Mouse (Mus musculus) right cerebral cortex, adult 18-20 months (tissue): Measurements from ENCODE around the gene Ptafr.
A peak's percentile ranks its signal among the peaks of the same experiment; 100 is the strongest.
"Not testable (repeated sequence)": the region's sequence is repeated elsewhere in the genome, so short reads cannot be mapped to it uniquely, and the experiment has no call there.

Source experiments
- DNase-seq: peaks from one replicate; pipeline ENCODE4 v3.0.0; 2022; ENCODE audit warnings: mixed read lengths

The Ptafr gene

DNA sequence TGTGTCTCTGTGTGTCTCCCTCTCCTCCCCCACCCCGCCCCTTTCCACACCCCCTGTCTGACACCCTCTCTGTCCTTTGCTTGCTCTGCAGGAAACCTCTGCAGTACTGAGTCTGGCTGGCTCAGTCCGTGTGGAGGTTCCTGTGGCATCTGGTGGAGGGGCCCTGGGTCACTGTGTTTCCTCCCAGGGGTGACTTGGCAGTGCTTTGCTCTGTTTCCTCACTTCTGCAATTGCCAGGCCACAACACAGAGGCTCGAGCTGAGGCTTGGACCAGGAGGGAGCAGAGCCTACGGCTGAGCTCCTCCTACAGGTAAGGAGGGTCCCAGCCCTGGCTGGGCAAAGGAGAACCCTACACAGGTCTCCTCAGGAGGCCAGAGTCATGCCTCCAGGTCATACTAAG lies at the start of gene Ptafr:
Gene Ptafr (plus strand): TSS at position 103 of the 400 bp plus-strand sequence.
- no peak for DNase-seq

- DNase-seq, result peak; percentile 77
Observed at GRCm38 (mm10) chr4:132514555-132515135, 49.2 kb upstream of the Ptafr start.

DNA sequence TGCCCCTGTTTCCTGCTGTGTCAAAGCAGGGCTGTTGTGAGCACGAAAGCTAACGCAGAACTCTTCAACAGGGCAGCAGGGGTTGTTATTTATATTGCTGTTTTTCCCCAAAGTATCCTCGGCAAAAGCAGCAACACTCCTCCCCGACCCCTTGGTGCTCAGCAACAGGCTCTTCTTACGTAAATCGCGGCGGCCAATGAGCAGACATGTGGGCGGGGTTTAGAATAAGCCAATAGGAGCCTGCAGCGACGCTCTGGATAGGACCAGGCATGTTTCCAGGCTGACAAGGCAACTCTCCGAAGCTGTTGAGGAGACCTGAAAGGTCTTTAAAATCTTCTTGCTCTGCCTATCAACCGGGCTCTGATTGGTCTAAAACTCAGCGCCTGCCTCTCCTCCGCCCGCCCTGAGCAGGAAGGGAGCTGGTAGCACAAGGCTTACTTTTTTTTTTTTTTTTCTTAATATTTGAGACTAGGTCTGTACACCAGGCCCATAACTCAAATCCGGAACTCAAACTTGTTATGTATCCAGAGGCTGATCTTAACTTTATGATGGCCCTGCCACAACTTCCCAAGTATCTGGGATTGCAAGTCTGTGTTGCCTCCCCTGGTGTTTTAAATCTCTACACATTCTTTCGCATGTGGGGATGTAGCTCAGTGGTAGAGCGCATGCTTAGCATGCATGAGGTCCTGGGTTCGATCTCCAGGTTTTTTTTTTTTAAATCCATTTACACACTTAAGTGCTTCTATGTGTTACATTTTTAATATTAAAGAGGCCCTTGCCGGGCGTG lies 48.3 kb upstream of the Ptafr start:
- peak; percentile 94 for DNase-seq

DNA sequence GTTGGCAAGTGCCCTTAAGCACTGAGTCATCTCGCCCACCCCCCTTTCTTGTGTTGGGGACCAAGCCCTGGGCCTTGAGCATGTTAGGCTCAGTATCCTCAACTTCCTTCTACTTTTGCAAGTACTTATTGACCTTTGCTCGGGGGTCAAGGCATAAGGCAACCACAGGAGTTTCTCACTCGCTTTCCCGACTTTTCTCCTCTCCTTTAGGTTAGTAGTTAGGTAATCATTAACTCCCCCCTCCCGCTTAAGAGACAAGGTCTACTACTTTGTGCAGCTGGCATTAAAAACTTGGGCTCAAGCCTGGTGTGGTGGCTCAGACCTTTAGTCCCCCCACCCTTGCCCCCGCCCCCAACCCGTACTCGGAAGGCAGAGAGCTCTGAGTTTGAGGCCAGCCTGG lies 45.8 kb upstream of the Ptafr start:
- DNase-seq, result no peak

DNA sequence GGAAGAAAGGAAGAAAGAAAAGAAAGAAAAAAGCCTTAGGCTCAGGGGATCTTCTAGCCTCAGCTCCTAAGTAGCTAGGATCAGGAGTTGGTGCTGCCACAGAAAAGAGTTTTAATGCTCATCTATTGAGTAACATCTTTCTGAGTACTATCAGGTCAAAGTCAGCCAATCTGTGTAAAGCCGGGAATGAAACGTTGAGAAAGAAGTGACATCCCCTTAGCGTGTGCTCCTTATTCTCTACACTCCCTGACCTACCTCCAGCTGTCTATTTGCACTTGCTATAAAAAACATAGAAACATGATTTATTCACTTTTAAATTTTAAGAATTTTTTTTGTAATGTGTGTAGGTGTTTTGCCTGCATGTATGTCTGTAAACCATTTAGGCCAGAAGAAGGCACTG lies 44.7 kb upstream of the Ptafr start:
- no peak for DNase-seq

DNA sequence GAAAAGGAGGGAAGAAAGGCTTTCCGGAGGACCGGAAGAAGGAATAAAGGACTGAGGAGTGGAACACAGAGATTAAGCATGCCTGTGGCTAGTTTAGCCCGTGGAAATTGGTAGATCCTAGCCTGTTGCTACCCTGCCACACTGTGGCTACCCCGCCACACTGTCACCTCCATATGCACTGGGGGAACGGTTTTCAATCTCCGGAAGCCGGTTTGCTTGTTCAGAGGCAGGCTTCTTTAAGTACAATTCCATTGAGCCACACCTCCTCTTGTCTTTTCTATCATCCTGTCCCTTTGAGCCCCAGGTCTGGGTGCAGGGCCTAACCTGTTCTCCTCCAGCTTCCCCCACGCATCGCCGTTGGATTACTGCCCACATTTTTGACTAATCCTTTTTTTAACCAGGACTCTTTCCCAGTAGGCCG lies 39.5 kb upstream of the Ptafr start:
- DNase-seq, result no peak

GRCm38 (mm10) chr4:132524808-132525207 lies 39.1 kb upstream of the Ptafr start:
- DNase-seq, result no peak

GRCm38 (mm10) chr4:132526678-132527077 lies 37.2 kb upstream of the Ptafr start:
- DNase-seq, result no peak

DNA sequence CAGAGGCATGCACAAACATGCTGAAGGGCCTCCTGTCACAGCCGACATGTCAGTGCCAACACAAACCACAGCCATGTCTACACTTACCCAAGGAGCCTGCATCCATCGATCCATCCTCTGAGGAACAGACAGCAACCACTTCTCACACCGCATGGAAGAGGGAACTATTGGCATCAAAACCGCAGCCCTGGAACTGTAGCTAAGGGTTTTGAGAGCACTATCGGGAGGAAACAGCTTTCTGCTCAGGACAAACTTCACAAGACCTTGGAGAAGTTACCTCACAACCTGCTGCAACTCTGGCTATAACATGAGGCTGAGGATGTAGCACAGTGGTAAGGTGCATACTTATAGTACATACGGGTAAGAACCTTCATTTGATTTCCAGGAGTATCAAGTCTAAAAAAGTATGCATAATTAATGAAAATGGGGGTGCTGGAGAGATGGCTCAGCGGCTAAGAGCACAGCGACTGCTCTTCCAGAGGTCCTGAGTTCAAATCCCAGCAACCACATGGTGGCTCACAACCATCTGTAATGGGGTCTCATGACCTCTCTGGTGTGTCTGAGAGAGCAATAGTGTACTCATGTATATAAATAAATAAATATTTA lies 35.8 kb upstream of the Ptafr start:
- DNase-seq, result no peak

DNA sequence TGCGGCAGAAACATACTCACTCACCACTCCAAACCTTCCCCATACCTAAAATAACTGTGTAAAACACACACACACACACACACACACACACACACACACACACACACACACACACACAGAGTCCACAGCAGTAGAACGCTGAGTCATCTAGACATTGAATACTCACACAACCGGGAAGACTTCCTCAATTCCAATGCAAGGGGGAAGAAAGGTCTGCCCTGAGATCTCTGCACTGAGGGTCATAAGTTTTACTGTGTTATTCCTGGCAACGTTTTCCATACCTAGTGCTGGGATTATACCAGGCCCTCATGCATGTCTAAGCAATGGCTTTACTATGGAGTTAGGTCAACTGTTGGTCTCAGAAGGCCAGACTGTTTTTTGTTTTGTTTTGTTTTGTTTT lies 34.5 kb upstream of the Ptafr start:
- DNase-seq, result no peak

GRCm38 (mm10) chr4:132530033-132530804 lies 33.6 kb upstream of the Ptafr start:
- no peak for DNase-seq

DNA sequence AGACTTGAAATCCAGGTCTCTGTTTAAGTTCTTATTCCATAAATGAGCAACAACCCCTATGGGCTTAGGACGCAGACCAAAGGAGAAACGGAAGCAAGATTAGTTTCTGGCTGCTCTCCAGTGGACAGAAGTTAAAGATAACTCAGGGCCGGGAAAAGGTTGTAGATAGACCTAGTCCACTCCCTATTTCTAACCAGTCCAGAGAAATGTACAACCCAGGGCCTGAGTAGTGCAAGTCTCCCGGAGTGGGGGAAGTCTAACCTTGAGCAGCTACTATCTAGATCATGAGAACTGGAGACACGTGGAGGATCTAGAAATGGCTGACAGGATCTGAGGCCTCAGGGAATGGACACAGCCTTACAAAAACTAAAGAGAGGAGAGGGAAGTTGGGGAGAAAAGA lies 31.4 kb upstream of the Ptafr start:
- no peak for DNase-seq

GRCm38 (mm10) chr4:132532981-132533916 lies 30.6 kb upstream of the Ptafr start, which contains the start of gene Atpif1:
Gene Atpif1 (minus strand): TSS chr4:132533659.
- peak; percentile 92 for DNase-seq

DNA sequence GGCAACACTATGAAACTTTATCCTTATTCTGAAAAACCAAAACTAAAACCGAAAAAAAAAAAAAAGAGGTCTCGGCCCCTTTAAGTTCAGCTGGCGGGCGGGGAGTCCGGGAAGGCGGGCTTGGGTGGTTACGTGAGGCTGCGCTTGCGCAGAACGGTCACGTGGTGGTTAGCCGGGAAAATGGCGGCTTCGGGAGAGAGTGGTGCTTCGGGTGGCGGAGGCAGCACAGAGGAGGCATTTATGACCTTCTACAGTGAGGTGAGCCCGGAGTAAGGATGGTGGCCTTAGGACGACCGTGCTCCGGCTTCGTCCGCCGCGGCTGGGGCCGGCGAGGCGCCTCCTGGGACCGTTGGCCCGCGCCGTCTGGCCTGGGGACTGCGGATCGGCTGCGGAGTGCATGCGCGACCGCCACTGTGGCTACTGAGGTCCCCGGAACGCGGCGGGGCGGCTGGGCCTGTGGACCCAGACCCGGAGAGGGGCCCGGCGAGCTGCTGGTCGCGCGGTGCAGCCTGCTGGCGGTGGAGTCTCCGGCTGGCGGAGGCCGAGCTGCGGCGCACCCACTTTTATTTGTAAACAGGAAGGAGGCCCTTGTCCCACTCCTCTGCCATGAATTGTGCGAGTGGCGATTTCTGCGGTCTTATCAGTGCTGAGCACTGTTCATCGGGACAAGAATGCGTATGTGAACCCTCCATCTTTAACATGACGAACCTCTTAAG lies 28.3 kb upstream of the Ptafr start, which contains the start of gene Dnajc8:
Gene Dnajc8 (plus strand): TSS at position 145 of the 716 bp plus-strand sequence.
- peak; percentile 95 for DNase-seq

DNA sequence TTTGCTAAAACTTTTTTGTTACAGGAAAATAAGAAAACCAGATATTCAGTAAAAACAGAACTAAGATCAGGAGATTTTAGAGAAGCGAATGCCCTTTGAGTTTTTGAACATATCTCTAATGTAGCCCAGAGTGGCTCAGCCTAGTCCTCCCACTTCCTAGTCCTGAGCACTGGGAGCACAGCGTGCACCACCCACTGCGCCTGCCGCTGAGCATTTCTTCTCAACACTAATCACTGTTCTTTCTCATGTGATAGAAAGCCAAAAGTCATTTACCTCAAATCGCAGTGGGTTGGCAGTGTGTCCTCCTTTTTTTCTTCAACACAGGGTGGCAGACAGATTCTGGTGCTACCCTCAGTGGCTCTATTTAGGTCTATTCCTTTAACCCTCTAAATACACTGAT lies 24.4 kb upstream of the Ptafr start:
- peak; percentile 50 for DNase-seq

DNA sequence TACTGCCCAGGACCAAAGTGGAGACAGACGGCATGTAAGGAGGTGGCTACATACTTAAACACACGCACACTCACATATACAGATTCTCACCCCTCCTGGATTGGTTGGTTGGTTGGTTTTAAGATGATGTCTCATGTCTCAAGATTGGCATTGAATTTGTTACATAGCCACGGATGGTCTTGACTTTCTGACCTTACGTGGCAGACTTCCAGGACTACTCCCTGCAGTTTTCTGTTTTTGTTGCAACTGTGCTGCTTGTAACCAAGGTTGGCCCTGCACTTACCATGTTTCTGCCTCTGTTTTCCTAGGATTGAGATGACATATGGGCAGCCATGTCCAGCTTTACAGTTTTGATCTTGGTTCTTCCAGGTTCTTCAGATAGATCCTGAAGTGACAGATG lies 22.5 kb upstream of the Ptafr start:
- no peak for DNase-seq

DNA sequence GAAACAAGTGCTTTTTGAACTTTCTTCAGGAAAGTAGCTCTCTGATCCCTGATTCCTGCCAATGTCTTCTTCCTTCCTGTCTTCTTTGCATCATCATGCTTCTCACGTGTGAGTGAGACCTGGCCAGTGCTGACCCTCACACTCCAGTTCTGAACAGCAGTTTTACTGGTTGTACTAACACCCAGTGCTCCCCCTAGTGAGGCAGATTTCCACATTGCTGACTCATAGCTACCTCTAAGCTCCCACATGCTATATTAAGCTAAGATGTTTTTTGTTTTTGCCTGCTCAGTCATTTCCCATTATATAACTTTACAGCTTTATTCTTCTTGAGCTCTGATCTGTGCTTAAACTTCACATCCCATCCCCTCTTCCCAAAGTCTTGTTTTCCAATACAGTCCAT lies 21.1 kb upstream of the Ptafr start:
- DNase-seq, result peak; percentile 59

DNA sequence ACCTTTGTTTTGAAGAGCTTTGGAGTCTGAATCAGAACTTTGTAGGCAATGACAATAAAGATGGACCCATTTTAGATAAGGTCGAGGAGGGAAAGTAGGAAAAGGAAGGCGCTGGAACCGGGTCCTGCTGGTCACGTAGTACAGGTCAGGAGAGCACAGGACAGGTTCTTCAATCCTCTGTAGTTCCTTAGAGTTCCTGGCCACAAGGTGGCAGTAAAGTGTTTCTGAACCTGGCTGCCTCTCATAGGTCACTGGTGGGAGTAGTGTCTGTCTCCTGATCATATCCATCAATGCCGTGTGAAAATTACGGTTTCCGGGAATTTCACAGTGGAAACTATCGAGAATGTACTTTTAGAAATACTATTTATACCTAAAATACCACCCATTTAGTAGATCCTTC lies 18.0 kb upstream of the Ptafr start:
- peak; percentile 60 for DNase-seq

DNA sequence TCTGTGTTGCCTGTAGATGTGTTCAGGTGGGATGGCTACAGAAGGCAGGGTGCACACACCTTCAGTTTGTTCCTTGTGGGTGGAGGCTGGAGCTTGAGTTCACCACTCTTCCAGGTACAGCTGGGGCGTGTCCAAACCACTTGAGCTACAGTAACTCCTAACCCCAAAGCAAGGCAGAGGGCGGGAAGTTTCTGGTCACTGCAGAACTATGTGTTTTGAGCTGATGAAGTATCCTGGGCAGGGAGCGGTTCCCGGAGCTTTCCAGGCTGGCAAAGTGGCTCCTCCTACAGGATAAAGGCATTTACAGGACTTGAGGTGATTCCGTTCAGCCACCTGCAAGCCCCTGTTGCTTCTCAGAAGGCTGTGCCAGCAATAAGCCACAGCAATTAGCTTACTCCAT lies 9.6 kb upstream of the Ptafr start:
- DNase-seq, result no peak

DNA sequence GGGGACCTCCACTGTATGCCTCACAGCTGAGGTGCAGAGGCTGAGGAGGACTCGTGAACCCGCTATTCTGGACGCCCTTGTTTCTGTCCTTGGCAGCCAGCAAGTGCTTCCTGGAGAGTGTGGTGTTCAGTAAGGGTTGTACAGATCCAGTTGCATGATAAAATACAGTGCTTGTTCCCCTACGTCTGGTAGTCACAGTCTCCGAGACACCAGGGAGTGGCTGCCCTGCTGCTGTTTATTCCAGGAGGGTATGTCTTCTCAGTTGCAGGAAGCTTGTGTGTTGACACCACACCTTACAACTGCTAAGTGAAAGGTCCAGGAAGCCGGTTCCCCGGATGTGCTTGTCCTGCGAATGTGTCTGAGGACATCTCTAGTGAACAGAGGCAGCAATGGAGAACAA lies 9.2 kb upstream of the Ptafr start:
- DNase-seq, result no peak

GRCm38 (mm10) chr4:132555550-132555949 lies 8.3 kb upstream of the Ptafr start:
- DNase-seq, result not testable (repeated sequence)
